Mouse (Mus musculus): ENCODE results near the gene Hcls1.

GRCm38 (mm10) chr16:36896712-36897111, 38.1 kb upstream of the Hcls1 start:
- no peak for TF ChIP-seq USF1 (IDR thresholded peaks at IDR 0.05; ENCODE audit: low read depth)
- TF ChIP-seq POLR2A (IDR thresholded peaks at IDR 0.05; ENCODE audit: insufficient read length, low read depth) = no peak
- no peak for TF ChIP-seq TCF12 (IDR thresholded peaks at IDR 0.05; ENCODE audit: insufficient read depth, poor library complexity, severe bottlenecking)
- no peak for TF ChIP-seq MYOD1 (IDR thresholded peaks at IDR 0.05; ENCODE audit: control insufficient read depth in 1 of 3, insufficient read length in 2 of 3, low read depth in 2 of 3)
- no peak for TF ChIP-seq SRF (IDR thresholded peaks at IDR 0.05; ENCODE audit: control insufficient read depth, insufficient read length, low read depth)
- TF ChIP-seq E2F4 (IDR thresholded peaks at IDR 0.05; ENCODE audit: insufficient read depth) = no peak
- TF ChIP-seq MAX (IDR thresholded peaks at IDR 0.05; ENCODE audit: low read depth) = no peak
- TF ChIP-seq POLR2AphosphoS2 (IDR thresholded peaks at IDR 0.05; ENCODE audit: insufficient read length, low read depth) = no peak
